Mouse (Mus musculus) heart, postnatal 36 days (tissue): ENCODE measurements around the gene Fcgr1. TPM values are rescaled to one million over a fixed set of nuclear protein-coding genes. Genes with fewer than 3 reads are reported as not detected.
"Not testable (repeated sequence)": the region's sequence is repeated elsewhere in the genome, so short reads cannot be mapped to it uniquely, and the experiment has no call there.

Experiments
- DNase-seq, 2 experiments: peaks; one replicate each; pipeline ENCODE4 v3.0.0; 2021 to 2022
- intact Hi-C: fragments of 180-260 bp; cut with DNase I; formaldehyde crosslinking; loops from one replicate; pipeline ENCODE4 v1.15.1; 2025
- total RNA-seq, 2 experiments: library from RNA; stranded (reverse); gene quantifications; 2 replicates each; pipeline ENCODE4 v1.2.3; 2021

Fcgr1 gene
- total RNA-seq, 2 experiments from 2014 or later: 0.47 to 1.4 TPM

DNA sequence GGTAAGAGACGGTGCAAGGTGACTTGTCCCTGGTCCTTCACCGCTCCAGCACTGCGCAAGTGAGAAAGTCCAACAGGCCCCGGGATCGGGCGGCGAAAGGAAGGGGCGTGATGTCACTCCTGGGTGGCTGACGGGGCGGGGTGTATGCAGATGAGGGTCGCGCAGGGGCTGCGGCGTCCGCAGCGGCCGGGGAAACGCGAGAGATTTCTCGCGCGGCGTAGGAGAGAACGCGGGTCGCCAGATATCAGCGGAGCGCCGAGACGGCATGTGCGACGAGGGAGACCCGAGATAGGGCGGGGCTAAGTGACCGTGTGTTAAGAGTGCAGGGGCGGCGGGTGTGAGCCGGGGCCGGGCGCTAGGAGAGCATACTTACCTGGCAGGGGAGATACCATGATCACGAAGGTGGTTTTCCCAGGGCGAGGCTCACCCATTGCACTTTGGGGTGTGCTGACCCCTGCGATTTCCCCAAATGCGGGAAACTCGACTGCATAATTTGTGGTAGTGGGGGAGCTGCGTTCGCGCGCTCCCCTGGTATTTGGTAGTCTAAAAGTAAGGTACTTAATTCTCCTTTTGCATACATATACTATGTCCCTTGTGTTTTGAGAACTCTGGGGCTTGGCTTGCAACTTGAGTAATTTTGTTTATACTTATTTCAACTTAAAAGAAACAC is 34.4 kb upstream of the Fcgr1 start:
- intact Hi-C loops: loop anchor here (5.0 kb wide), 1 partner anchor 114 kb away; no protein-coding TSS in a partner anchor

DNA sequence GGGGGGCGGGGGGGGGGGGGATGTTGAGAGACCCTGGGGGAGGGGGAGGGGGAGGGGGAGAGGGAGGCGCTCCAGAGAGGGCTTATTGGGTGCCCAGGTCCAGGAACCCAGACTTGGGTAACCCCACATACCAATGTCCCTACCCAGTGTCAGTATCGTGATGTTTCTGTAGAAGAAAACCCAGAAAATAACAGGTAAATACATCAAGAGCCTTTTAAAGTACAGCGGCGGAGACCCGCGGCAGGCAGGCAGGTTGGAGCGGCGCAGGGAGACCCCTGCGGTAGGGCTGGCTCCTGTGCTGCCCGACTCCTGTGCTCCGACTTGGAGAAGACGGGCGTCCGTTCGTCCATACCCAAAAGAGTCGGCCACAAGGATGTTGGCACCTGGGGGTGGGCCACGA is 33.9 kb upstream of the Fcgr1 start:
- intact Hi-C loops: loop anchor here (5.0 kb wide), 1 partner anchor 115 kb away; no protein-coding TSS in a partner anchor
- DNase-seq: no peak

More for the DNA sequence above, 34.4 kb upstream of the Fcgr1 start:
- DNase-seq: not testable (repeated sequence)

DNA sequence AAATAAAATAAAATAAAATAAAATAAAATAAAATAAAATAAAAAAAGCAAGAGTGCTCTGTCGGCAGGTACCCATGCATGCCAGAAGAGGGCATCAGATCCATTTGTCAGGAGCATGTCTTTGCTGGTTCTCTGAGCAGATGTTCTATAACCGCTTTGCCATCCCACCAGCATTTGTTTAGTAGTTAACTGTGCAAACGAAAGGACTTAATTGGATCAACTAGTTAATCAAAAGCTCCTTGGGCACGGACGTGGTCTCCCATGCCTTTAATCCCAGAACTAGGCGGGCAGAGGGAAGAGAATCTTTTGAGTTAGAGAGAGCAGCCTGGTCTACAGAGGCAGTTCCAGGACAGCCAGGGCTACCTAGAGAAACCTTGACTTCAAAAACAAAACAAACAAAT is 33.4 kb upstream of the Fcgr1 start:
- DNase-seq: no peak

DNA sequence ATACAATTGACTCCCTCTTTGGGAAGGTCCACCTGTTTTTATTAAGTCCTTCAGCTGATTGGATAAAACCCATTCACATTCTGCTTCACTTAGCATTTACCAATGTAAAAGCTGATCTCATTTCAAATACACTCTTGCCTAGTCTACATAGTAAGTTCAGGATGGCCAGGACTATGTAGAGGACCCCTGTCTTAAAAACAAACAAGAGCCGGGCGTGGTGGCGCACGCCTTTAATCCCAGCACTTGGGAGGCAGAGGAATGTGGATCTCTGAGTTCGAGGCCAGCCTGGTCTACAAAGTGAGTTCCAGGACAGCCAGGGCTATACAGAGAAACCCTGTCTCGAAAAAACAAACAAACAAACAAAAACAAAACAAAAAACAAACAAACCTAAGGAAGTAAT is 30.0 kb upstream of the Fcgr1 start:
- intact Hi-C loops, DNase-seq: not testable (repeated sequence)

More for the DNA sequence above, 33.4 kb upstream of the Fcgr1 start:
- intact Hi-C loops: loop anchor here (5.0 kb wide), 1 partner anchor 115 kb away; no protein-coding TSS in a partner anchor

- no peak for DNase-seq
- intact Hi-C loops: no loop called here
Observed at GRCm38 (mm10) chr3:96322609-96323008, 28.8 kb upstream of the Fcgr1 start.

DNA sequence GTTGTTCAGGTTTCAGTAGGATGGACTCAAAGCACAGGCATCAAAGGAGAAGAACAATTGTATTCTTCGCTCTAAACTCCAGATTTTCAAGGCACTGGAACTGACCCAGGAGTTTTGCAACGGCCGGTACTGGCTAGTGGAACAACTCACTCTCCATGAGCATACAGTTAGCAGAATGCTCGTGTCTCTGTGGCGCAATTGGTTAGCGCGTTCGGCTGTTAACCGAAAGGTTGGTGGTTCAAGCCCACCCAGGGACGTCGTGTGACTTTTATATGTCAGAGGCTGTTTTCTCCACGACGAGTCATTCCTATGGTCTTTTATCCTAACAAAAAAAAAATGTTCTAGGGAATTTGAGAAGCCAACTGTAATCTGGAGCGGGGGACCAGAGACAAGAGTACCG is 28.1 kb upstream of the Fcgr1 start:
- intact Hi-C loops: no loop called here

GRCm38 (mm10) chr3:96320003-96320402 is 26.2 kb upstream of the Fcgr1 start:
- intact Hi-C loops, DNase-seq: not testable (repeated sequence)

More for the DNA sequence above, 28.1 kb upstream of the Fcgr1 start:
- DNase-seq: no peak

- intact Hi-C loops: no loop called here
- no peak for DNase-seq
Observed at GRCm38 (mm10) chr3:96312341-96313098, 18.8 kb upstream of the Fcgr1 start.

DNA sequence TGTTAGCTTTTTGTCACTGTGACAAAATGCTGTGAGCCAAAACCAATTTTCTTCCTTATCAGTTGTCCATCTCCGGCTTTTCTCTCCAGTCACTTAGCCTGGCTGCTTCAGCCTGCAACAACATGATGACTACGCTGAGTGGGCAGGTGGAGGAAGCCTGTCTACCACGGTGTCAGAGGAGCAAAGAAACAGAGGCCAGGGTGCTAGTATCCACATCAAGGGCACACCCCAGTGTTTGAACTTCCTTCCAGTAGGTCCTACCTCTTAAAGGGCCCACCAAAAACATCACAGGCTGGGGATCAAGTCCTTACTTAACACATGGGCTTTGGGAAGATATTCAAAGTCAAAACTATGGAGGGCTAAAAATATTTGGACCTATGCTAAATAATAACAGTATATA is 15.7 kb upstream of the Fcgr1 start:
- DNase-seq: no peak
- intact Hi-C loops: no loop called here

GRCm38 (mm10) chr3:96306506-96306905 is 12.7 kb upstream of the Fcgr1 start:
- intact Hi-C loops: no loop called here
- DNase-seq: no peak

DNA sequence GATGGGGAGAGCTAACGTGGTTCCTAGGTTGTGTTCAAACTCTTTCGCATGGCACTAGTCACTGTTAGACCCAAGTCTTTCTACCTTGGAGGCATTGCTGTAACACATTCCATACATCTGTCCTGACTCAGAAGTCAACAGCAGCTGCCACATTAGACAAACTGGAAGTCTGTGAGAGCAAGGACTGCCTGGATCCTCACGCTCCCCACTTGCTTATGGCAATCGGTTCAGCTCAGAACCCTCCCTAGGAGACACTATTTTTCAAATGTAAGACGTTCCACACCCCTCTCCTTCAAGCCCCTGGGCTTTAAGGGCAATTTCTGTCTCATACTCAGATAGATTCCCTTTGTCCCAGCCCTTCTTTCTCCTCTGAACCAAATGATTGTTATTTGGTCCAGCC is 8.3 kb upstream of the Fcgr1 start:
- intact Hi-C loops: no loop called here
- DNase-seq: no peak

DNA sequence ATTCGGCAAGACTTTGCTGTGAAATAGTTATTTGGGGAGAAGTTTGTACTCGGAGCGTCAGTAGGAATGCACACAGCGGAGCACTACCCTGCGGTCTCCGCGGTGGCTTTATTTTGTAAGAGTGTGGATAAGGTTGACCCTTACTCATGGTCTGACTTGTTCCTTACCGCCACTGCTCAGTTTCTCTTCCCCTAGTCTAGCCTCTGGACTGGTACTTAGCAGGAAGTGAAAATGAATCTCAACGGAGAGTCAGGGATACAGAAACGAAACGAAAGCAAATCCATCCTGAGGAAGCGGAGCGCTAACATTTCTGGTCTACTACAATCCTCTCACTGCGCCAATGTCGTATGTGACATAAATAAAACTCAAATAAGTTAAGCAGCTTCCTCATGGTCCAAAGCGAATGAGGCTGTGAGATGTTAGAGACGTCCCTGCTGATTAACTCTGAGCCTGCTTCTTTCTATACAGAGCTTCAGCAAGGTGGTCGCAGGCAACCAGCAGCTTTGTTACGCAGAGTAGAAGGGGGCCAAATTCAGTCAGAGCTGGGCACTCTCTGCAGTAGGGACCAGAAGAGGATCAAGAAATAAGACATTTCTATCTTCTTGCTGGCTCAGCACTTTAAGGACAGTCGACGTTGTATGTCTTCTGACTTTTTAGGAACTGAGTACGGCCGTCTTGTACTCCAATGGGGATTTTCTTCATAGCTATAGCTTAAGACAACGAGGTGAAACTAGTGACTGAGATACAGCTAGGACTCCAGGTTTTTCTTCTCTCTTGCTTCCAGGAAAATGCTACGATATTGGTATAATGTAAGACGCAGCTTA is 7.1 kb upstream of the Fcgr1 start:
- intact Hi-C loops: no loop called here
- DNase-seq: peak in 1 of 2 experiments; percentile 34

DNA sequence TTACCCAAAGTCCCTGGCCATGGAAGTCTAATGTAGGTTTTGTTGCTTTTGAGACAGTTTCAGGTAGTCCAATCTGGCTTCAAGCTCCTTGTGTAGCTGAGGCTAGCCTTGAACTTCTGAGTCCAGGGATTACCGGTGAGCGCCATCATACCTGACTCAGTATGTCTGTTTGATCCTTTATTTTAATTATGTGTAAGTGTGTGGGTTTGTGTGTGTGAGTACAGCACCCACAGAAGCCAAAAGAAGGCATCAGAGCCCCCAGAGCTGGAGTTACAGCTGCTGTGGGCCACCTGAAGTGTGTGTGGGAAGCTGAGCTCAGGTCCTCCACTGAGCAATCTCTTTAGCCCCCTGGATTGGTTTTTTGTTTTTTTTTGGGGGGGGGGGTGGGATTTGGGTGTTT is 5.8 kb upstream of the Fcgr1 start:
- intact Hi-C loops: no loop called here
- no peak for DNase-seq

- intact Hi-C loops: no loop called here
- no peak for DNase-seq
Observed at GRCm38 (mm10) chr3:96298360-96298759, 4.6 kb upstream of the Fcgr1 start.

DNA sequence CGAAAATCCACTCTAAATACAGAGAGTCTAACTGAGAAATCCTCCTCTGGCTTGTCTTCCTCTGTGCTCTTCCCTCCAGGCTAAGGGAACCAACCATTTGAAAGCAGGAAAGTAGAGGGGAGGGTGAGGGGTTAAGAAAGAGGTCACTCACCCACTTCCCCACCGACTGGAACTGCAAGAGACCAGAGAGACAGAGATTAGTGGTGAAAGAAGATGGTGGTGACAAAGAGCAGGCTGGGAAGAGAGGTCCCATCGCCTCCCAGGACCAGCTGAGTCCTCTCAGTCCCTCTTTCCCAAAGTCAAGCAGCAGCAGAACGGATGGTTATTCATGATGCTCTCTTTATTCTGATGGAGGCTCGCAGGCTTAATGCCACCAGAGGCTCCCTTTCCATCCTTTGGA is 401 bp downstream of the Fcgr1 start:
- DNase-seq: no peak
- intact Hi-C loops: no loop called here

- DNase-seq: no peak
- intact Hi-C loops: no loop called here
Observed at GRCm38 (mm10) chr3:96292641-96293040, 1.1 kb downstream of the Fcgr1 start.

DNA sequence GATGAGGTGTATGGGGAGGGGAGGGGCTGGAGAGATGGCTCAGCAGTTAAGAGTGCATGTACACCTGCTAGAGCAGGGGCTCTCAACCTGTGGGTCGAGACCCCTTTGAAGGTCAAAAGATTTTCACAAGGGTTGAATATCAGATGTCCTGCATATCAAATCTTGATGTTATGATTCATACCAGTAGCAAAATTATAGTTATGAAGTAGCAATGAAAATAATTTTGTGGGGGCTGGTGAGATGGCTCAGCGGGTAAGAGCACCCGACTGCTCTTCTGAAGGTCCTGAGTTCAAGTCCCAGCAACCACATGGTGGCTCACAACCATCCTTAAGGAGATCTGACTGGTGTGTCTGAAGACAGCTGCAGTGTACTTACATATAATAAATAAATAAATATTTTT is 3.0 kb downstream of the Fcgr1 start:
- DNase-seq, intact Hi-C loops: not testable (repeated sequence)

GRCm38 (mm10) chr3:96289201-96289600 is 4.6 kb downstream of the Fcgr1 start:
- no peak for DNase-seq
- intact Hi-C loops: no loop called here

DNA sequence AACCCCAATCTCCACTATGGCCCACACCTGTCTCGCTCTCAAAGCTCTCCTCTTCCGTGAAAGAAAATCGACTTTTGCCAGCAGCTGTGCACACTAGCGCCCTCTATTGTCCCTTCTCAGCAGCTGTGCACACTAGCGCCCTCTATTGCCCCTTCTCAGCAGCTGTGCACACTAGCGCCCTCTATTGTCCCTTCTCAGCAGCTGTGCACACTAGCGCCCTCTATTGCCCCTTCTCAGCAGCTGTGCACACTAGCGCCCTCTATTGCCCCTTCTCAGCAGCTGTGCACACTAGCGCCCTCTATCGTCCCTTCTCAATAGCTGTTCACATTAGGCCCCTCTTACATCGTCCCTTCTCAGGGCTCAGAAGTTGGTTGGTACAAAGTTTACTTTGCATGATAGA is 6.4 kb downstream of the Fcgr1 start:
- intact Hi-C loops, DNase-seq: not testable (repeated sequence)

DNA sequence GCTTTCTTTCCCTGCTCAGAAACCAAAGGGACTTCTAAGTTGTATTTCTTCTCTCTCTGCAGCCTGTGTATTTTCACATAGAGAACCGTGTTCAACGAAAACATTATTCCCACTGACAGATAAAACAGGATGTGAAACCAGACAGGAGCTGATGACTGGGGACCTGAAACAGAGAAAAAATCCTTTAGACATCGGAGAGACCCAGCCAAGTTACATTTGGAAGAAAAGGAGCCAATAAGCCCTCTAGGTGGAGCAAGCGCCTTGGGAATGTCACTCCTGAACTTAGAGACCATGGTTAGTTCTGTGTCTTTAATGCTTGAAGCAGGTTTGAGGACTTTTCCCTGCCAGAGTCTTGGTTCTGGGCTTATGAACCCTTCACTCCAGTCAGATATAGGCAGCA is 9.3 kb downstream of the Fcgr1 start:
- intact Hi-C loops: loop anchor here (1.0 kb wide), 1 partner anchor 156 kb away; no protein-coding TSS in a partner anchor
- DNase-seq: no peak

DNA sequence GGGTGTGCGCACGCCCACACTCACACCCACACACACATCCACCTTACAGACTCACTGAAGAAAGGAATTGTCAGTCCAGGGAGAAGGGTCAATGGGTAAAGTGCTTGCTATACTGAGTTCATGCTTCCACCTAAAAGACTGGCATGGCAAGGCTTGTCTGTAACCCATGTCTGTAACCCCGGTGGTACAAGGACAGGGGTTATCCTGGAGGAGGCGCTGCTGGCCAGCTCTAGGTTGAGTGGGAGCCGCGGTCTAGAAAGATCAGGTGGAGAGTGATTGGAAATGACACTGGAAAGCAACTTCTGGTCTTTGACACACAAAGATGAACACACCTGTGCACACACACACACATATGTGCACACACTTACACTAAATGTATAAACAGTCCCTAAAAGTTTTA is 13.1 kb downstream of the Fcgr1 start:
- intact Hi-C loops: no loop called here
- DNase-seq: no peak
